Mouse (Mus musculus) forebrain, embryonic 12.5 days (tissue): ENCODE measurements at regions not wholly inside any gene's neighbourhood (a gene's known extent, or its start where the extent isn't known, plus 50 kb on each side); places are given as distances from the start of the nearest gene placed in this dataset.

ENCODE experiments used
- ATAC-seq: fragments of 200-750 bp; cut with Nextera tagmentation; 2 replicates; pipeline ENCODE4 v1.8.0; 2017; ENCODE audit warnings: moderate TSS enrichment; ENCODE audit not compliant: low FRiP score
- H3K27ac ChIP-seq: fragments of 300-500 bp; sonication (generic); 2 replicates; pipeline ENCODE4 v1.5.1; 2016; ENCODE audit warnings: mild to moderate bottlenecking
- H3K27me3 ChIP-seq: fragments of 300-500 bp; sonication (generic); 2 replicates; pipeline ENCODE4 v1.6.1; 2016; ENCODE audit warnings: mild to moderate bottlenecking
- H3K36me3 ChIP-seq: fragments of 300-500 bp; sonication (generic); replicated peaks from 2 replicates; pipeline ENCODE4 v1.6.1; 2016; ENCODE audit warnings: mild to moderate bottlenecking
- H3K4me1 ChIP-seq: fragments of 300-500 bp; sonication (generic); 2 replicates; pipeline ENCODE4 v1.6.1; 2016
- H3K4me2 ChIP-seq: fragments of 300-500 bp; sonication (generic); 2 replicates; pipeline ENCODE4 v1.6.1; 2016; ENCODE audit warnings: mild to moderate bottlenecking, moderate library complexity
- H3K4me3 ChIP-seq: fragments of 300-500 bp; sonication (generic); replicated peaks from 2 replicates; pipeline ENCODE4 v1.5.1; 2016; ENCODE audit warnings: mild to moderate bottlenecking
- H3K9ac ChIP-seq: fragments of 300-500 bp; sonication (generic); 2 replicates; pipeline ENCODE4 v1.6.1; 2016; ENCODE audit warnings: mild to moderate bottlenecking
- H3K9me3 ChIP-seq: fragments of 300-500 bp; sonication (generic); 2 replicates; pipeline ENCODE4 v1.6.1; 2016
- WGBS: fragments of 180-500 bp; shearing (Covaris S2); methylation state at CpG from one replicate; pipeline ENCODE4 v1.1.7; 2016; 5-methylcytosine and 5-hydroxymethylcytosine counted together

- H3K9ac ChIP-seq, result no peak overlapping the region
- ATAC-seq, result no peak
- H3K9me3 ChIP-seq, result no peaks in the 10 kb centered on the region
- H3K36me3 ChIP-seq, result no peaks in the 10 kb centered on the region
- 74% methylated on average over 7 of the region's 7 CpGs for WGBS
- no peak overlapping the region for H3K4me2 ChIP-seq
- no peak overlapping the region for H3K4me3 ChIP-seq
- H3K27me3 ChIP-seq, result no peaks in the 10 kb centered on the region
- no peak overlapping the region for H3K27ac ChIP-seq
- H3K4me1 ChIP-seq, result no peaks in the 10 kb centered on the region
Measured at GRCm38 (mm10) chr10:84229224-84229921, 211.0 kb downstream of the Nuak1 start.

GRCm38 (mm10) chr10:84230011-84230781, 210.2 kb downstream of the Nuak1 start:
- 91% methylated on average over 18 of the region's 18 CpGs for whole genome bisulfite sequencing
- no peaks in the 10 kb centered on the region for H3K4me1 ChIP-seq
- no peak for ATAC-seq
- H3K9ac ChIP-seq, result no peak overlapping the region
- H3K4me3 ChIP-seq, result no peak overlapping the region
- no peak overlapping the region for H3K27ac ChIP-seq
- H3K27me3 ChIP-seq, result no peaks in the 10 kb centered on the region
- H3K4me2 ChIP-seq, result no peak overlapping the region
- no peaks in the 10 kb centered on the region for H3K36me3 ChIP-seq
- no peaks in the 10 kb centered on the region for H3K9me3 ChIP-seq

GRCm38 (mm10) chr10:84235006-84235405, 205.4 kb downstream of the Nuak1 start:
- no peaks in the 10 kb centered on the region for H3K27me3 ChIP-seq
- no peak overlapping the region for H3K9ac ChIP-seq
- ATAC-seq, result no peak
- H3K4me2 ChIP-seq, result no peak overlapping the region
- no peaks in the 10 kb centered on the region for H3K36me3 ChIP-seq
- H3K4me1 ChIP-seq, result peaks cover 10% of the 10 kb centered on the region
- no peak overlapping the region for H3K27ac ChIP-seq
- H3K4me3 ChIP-seq, result no peak overlapping the region
- H3K9me3 ChIP-seq, result no peaks in the 10 kb centered on the region
- WGBS, result 90% methylated on average over 6 of the region's 6 CpGs

GRCm38 (mm10) chr10:84236236-84236635, 204.2 kb downstream of the Nuak1 start:
- no peak overlapping the region for H3K4me3 ChIP-seq
- WGBS, result 80% methylated on average over 2 of the region's 2 CpGs

GRCm38 (mm10) chr10:84238279-84238963, 202.0 kb downstream of the Nuak1 start:
- 0 out of 2 replicates have a peak overlapping the region, but pooled peaks have one; percentile 25 for H3K27ac ChIP-seq

More at GRCm38 (mm10) chr10:84236236-84236635, 204.2 kb downstream of the Nuak1 start:
- no peak for ATAC-seq
- Histone ChIP-seq H3K4me2 (no peak overlapping the region), H3K36me3 (no peaks in the 10 kb centered on the region), H3K4me1 (peaks cover 10% of the 10 kb centered on the region), H3K9me3 (peaks cover 7% of the 10 kb centered on the region; the same call in 1 of the 2 replicates), H3K27me3 (no peaks in the 10 kb centered on the region), H3K27ac (no peak overlapping the region), H3K9ac (no peak overlapping the region)

GRCm38 (mm10) chr10:84243283-84243682, 197.1 kb downstream of the Nuak1 start:
- no peaks in the 10 kb centered on the region for H3K27me3 ChIP-seq
- no peak overlapping the region for H3K4me3 ChIP-seq
- peaks cover 28% of the 10 kb centered on the region for H3K9me3 ChIP-seq
- H3K27ac ChIP-seq, result no peak overlapping the region
- H3K4me2 ChIP-seq, result no peak overlapping the region
- 91% methylated on average over 5 of the region's 5 CpGs for WGBS
- H3K9ac ChIP-seq, result no peak overlapping the region
- H3K4me1 ChIP-seq, result peaks cover 8% of the 10 kb centered on the region
- ATAC-seq, result no peak
- no peaks in the 10 kb centered on the region for H3K36me3 ChIP-seq

More at GRCm38 (mm10) chr10:84238279-84238963, 202.0 kb downstream of the Nuak1 start:
- Histone ChIP-seq H3K27me3 (no peaks in the 10 kb centered on the region), H3K36me3 (no peaks in the 10 kb centered on the region), H3K4me1 (peaks cover 10% of the 10 kb centered on the region), H3K4me2 (no peak overlapping the region), H3K9me3 (peaks cover 27% of the 10 kb centered on the region), H3K9ac (no peak overlapping the region), H3K4me3 (no peak overlapping the region)
- peak; percentile 20; the same call in 1 of the 2 replicates for ATAC-seq
- WGBS, result 44% methylated on average over 18 of the region's 18 CpGs

- no peaks in the 10 kb centered on the region for H3K9me3 ChIP-seq
- no peak overlapping the region for H3K4me3 ChIP-seq
- H3K9ac ChIP-seq, result no peak overlapping the region
- H3K36me3 ChIP-seq, result no peaks in the 10 kb centered on the region
- WGBS, result 91% methylated on average over 3 of the region's 3 CpGs
- no peak overlapping the region for H3K27ac ChIP-seq
- ATAC-seq, result no peak
- H3K4me1 ChIP-seq, result no peaks in the 10 kb centered on the region
- no peaks in the 10 kb centered on the region for H3K27me3 ChIP-seq
- H3K4me2 ChIP-seq, result no peak overlapping the region
Measured at GRCm38 (mm10) chr10:84249346-84249745, 191.1 kb downstream of the Nuak1 start.

GRCm38 (mm10) chr10:84260931-84261650, 179.3 kb downstream of the Nuak1 start:
- Histone ChIP-seq H3K4me1 (no peaks in the 10 kb centered on the region), H3K9me3 (no peaks in the 10 kb centered on the region), H3K27ac (no peak overlapping the region), H3K27me3 (no peaks in the 10 kb centered on the region), H3K9ac (no peak overlapping the region), H3K4me2 (no peak overlapping the region), H3K36me3 (no peaks in the 10 kb centered on the region), H3K4me3 (no peak overlapping the region)
- WGBS, result 82% methylated on average over 6 of the region's 6 CpGs
- no peak for ATAC-seq

- Histone ChIP-seq H3K27me3 (no peaks in the 10 kb centered on the region), H3K9me3 (no peaks in the 10 kb centered on the region), H3K27ac (no peak overlapping the region), H3K4me1 (no peaks in the 10 kb centered on the region), H3K36me3 (no peaks in the 10 kb centered on the region), H3K4me2 (no peak overlapping the region), H3K4me3 (no peak overlapping the region), H3K9ac (no peak overlapping the region)
- WGBS, result 91% methylated on average over 4 of the region's 4 CpGs
- no peak for ATAC-seq
Measured at GRCm38 (mm10) chr10:84262943-84263342, 177.5 kb downstream of the Nuak1 start.

GRCm38 (mm10) chr10:84285832-84286506, 154.4 kb downstream of the Nuak1 start:
- no peak overlapping the region for H3K4me2 ChIP-seq
- H3K4me1 ChIP-seq, result no peaks in the 10 kb centered on the region
- H3K4me3 ChIP-seq, result no peak overlapping the region
- no peaks in the 10 kb centered on the region for H3K9me3 ChIP-seq
- no peaks in the 10 kb centered on the region for H3K27me3 ChIP-seq
- H3K9ac ChIP-seq, result no peak overlapping the region
- 34% methylated on average over 6 of the region's 6 CpGs for whole genome bisulfite sequencing
- ATAC-seq, result no peak
- no peak overlapping the region for H3K27ac ChIP-seq
- no peaks in the 10 kb centered on the region for H3K36me3 ChIP-seq

GRCm38 (mm10) chr10:84294422-84294821, 146.0 kb downstream of the Nuak1 start:
- H3K27ac ChIP-seq, result no peak overlapping the region
- 87% methylated on average over 4 of the region's 4 CpGs for WGBS
- no peak overlapping the region for H3K9ac ChIP-seq
- H3K9me3 ChIP-seq, result no peaks in the 10 kb centered on the region
- no peak overlapping the region for H3K4me3 ChIP-seq
- H3K4me2 ChIP-seq, result no peak overlapping the region
- no peaks in the 10 kb centered on the region for H3K36me3 ChIP-seq
- 0 out of 2 replicates have a peak, but pooled peaks cover 3% of the 10 kb centered on the region for H3K4me1 ChIP-seq
- ATAC-seq, result no peak
- H3K27me3 ChIP-seq, result no peaks in the 10 kb centered on the region
